Mouse (Mus musculus) stomach, embryonic 15.5 days (tissue): ENCODE measurements around the gene Fate1. TPM values are rescaled to one million over a fixed set of nuclear protein-coding genes. Genes with fewer than 3 reads are reported as not detected.
"Not testable (repeated sequence)": the region's sequence is repeated elsewhere in the genome, so short reads cannot be mapped to it uniquely, and the experiment has no call there.

Experiments used
- ATAC-seq: fragments of 200-750 bp; cut with Nextera tagmentation; 2 replicates; pipeline ENCODE4 v1.8.0; 2017; ENCODE audit warnings: low read depth, moderate number of reproducible peaks, moderate TSS enrichment; ENCODE audit not compliant: insufficient read depth, low FRiP score
- H3K27ac ChIP-seq: fragments of 300-500 bp; sonication (generic); 2 replicates; pipeline ENCODE4 v1.5.1; 2015; ENCODE audit warnings: mild to moderate bottlenecking, inconsistent platforms
- H3K27me3 ChIP-seq: fragments of 300-500 bp; sonication (generic); replicated peaks from 2 replicates; pipeline ENCODE4 v1.6.1; 2015; ENCODE audit warnings: inconsistent platforms
- H3K36me3 ChIP-seq: fragments of 300-500 bp; sonication (generic); 2 replicates; pipeline ENCODE4 v1.6.1; 2015; ENCODE audit warnings: inconsistent platforms
- H3K4me1 ChIP-seq: fragments of 300-500 bp; sonication (generic); 2 replicates; pipeline ENCODE4 v1.6.1; 2015; ENCODE audit warnings: inconsistent platforms
- H3K4me2 ChIP-seq: fragments of 300-500 bp; sonication (generic); 2 replicates; pipeline ENCODE4 v1.6.1; 2015; ENCODE audit warnings: mild to moderate bottlenecking, inconsistent platforms
- H3K4me3 ChIP-seq: fragments of 300-500 bp; sonication (generic); replicated peaks from 2 replicates; pipeline ENCODE4 v1.5.1; 2015; ENCODE audit warnings: inconsistent platforms
- H3K9ac ChIP-seq: fragments of 300-500 bp; sonication (generic); 2 replicates; pipeline ENCODE4 v1.6.1; 2015; ENCODE audit warnings: inconsistent platforms
- H3K9me3 ChIP-seq: fragments of 300-500 bp; sonication (generic); 2 replicates; pipeline ENCODE4 v1.6.1; 2016; ENCODE audit warnings: inconsistent platforms
- WGBS: fragments of 180-500 bp; shearing (Covaris S2); methylation state at CpG from one replicate; pipeline ENCODE4 v1.1.7; 2015; 5-methylcytosine and 5-hydroxymethylcytosine counted together
- polyA plus RNA-seq: library from polyadenylated mRNA; unstranded; fragments of >200 nt; fragmentation: Nextera tagmentation; extraction: Ambion mirVana; gene quantifications from 2 replicates; pipeline ENCODE4 v1.2.1, GENCODE M21; 2015

The Fate1 gene
- 0.15 and 0.17 TPM in 2 replicates for polyA plus RNA-seq

DNA sequence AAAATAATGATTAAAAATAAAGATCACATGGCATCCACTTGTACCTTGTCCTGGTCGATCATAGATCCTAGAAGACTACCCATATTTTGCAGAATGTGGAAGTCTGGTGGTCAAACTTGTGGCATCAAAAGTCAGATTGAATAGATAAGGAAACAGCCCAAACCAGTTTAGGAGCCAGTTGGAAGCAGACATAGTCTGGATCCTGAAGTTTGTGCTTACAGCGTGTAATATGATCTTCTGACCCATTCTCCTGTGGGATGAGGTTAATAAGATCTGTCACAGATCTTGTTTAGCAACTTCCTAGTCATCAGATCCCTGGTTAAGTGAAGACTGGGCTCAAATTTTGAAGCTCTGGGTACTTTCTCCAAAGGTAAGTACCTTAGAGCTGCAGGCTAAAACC lies at the start of gene Fate1:
TSS of gene Fate1 (plus strand) at position 301 of the 400 bp plus-strand sequence.
- 77% methylated on average over 2 of the region's 2 CpGs for WGBS
- no peak for ATAC-seq
- no peaks in the 10 kb centered on the region for H3K27me3 ChIP-seq
- no peak within 1 kb of the TSS for H3K27ac ChIP-seq
- H3K4me3 ChIP-seq = no peak within 1 kb of the TSS
- no peaks in the 10 kb centered on the region for H3K9me3 ChIP-seq
- H3K9ac ChIP-seq = no peak within 1 kb of the TSS
- no peaks in the 10 kb centered on the region for H3K36me3 ChIP-seq
- no peak within 1 kb of the TSS for H3K4me2 ChIP-seq
- no peaks in the 10 kb centered on the region for H3K4me1 ChIP-seq

DNA sequence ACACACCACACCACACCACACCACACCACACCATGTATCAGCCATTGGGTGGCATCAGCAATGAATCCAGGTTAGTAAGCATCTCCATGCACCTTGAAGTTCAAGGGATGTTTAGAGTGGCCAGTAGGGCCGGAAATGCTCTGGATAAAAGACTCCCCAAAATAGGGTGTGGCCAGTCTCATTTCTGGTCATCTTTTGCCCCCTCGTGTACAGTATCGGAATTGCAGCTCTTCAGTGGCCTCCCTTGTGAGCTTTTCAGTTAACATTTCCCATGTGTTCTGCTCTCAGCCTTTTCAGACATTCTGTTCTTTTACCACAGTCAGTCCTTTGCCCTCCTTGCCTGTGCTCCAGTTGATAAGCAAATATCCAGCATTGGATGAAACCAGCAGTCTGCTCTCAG lies 26.2 kb upstream of the Fate1 start:
- Histone ChIP-seq H3K4me3 (no peak overlapping the region), H3K27ac (no peak overlapping the region), H3K4me2 (no peak overlapping the region), H3K9ac (no peak overlapping the region), H3K27me3 (no peaks in the 10 kb centered on the region), H3K4me1 (no peaks in the 10 kb centered on the region), H3K9me3 (no peaks in the 10 kb centered on the region), H3K36me3 (no peaks in the 10 kb centered on the region)
- WGBS = 23% methylated on average over 3 of the region's 3 CpGs
- ATAC-seq = no peak

DNA sequence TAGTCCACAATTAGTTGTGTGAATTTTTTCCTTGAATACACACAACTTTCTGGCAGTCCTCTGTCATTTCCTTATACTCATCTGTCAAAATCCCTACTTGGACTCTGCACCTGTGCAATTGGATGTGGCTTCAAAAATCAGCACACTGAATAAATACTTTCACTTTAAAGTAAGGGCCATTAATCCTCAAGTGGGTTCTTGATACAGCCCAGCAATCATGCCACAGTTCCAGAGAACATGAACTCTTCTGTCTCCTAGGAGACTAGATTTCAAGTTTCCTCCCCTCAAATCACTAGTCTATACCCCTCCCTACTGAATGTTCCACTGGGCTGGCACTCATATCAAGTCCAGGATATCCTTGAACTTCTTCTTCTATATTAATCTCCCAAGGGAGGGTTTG lies 14.4 kb upstream of the Fate1 start:
- Histone ChIP-seq H3K36me3 (no peaks in the 10 kb centered on the region), H3K9ac (no peak overlapping the region), H3K27me3 (no peaks in the 10 kb centered on the region), H3K9me3 (no peaks in the 10 kb centered on the region), H3K4me2 (no peak overlapping the region), H3K27ac (no peak overlapping the region), H3K4me1 (no peaks in the 10 kb centered on the region), H3K4me3 (no peak overlapping the region)
- no peak for ATAC-seq

DNA sequence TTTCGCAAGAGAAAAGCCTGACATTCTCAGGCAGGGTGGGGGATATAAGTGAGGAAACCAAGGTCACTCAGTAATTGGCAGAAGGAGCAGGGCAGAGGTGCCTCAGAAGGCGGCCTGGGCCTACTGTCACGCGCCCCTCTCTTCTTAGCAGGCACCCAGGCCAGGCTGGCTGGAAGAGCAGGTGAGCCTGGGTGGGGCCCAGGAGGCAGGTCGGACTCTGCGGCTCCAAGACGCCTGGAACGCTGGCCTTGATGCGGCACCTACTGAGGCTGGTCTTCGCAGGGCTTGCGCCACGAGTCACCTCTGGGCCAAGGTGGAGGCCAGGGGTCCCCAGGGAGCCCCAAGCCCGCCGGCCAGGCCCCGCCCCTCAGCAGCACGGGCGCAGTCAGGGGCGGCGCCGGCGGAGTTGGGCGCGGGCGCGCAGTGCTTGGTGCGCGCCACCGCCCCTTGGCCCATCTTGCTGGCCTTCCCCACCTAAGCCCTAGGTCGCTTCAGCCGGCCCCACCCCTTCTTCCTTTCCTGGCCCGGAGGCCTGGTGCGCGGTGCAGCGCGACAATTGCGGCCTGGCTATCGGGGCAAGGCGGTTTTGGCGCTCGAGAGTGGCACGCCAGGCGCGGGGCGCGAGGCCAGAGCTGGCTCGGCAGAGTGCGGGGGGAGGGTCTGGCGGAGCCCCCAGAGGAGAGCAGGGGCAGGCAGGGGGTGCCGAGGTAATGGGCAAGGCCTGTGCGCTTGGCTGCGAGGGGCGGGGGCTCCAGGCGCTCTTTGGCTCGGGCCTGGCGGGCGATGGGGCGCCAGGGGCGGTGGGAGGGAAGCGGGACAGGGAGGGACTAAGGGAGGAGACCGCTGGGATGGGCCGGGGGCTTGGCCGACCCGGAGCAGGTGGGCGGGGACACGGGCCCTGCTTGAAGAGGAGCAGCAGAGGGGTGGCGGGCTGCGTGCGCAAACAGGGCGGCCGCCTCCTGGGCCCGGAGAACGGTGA lies 10.4 kb upstream of the Fate1 start, which contains the start of gene Prrg3:
TSS of gene Prrg3 (plus strand) at position 552 of the 979 bp plus-strand sequence.
- Histone ChIP-seq H3K9ac (peak within 1 kb of the TSS; percentile 48; the same call in 1 of the 2 replicates), H3K27me3 (no peaks in the 10 kb centered on the region), H3K27ac (no peak within 1 kb of the TSS), H3K9me3 (no peaks in the 10 kb centered on the region), H3K4me1 (no peaks in the 10 kb centered on the region), H3K4me3 (peak within 1 kb of the TSS; percentile 50), H3K36me3 (no peaks in the 10 kb centered on the region), H3K4me2 (peak within 1 kb of the TSS; percentile 69)
- ATAC-seq = peak; percentile 87
- WGBS = 23% methylated on average over 51 of the region's 72 CpGs

DNA sequence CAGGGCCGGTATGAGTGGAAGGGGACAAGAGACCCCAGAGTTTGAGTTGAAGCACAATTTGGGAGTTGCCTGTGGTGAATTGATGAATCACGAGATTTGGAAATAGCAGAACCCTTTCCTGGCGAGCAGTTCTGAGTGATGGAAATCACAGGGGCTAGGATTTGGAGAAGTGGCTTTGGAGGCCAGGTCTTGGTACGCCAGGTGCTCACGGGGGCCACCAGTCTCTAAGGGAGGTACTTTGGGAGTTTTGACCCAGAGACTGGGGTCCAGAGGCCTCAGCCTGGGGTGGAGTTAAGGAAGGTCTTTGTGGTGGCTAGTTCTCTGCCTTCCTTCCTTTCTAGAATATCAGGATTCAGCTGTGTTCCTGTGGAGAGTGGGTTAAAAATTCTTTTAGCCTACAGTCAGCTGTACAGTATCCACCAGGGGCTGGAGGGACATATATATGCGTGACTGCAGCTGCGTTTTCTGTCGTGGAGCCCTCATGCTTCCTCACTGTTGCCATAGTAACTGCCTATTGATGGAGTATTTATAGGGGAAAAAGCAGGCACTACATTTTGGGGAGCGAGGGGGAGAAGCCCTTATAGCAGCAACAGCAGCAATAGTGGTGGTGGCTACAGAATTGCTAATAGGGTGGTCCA lies 9.4 kb upstream of the Fate1 start:
- H3K36me3 ChIP-seq = no peaks in the 10 kb centered on the region
- no peak overlapping the region for H3K27ac ChIP-seq
- H3K9ac ChIP-seq = no peak overlapping the region
- H3K9me3 ChIP-seq = no peaks in the 10 kb centered on the region
- H3K4me1 ChIP-seq = no peaks in the 10 kb centered on the region
- no peak for ATAC-seq
- peak overlapping the region; percentile 69 for H3K4me2 ChIP-seq
- WGBS = 38% methylated on average over 9 of the region's 9 CpGs
- H3K4me3 ChIP-seq = peak overlapping the region; percentile 50
- no peaks in the 10 kb centered on the region for H3K27me3 ChIP-seq

DNA sequence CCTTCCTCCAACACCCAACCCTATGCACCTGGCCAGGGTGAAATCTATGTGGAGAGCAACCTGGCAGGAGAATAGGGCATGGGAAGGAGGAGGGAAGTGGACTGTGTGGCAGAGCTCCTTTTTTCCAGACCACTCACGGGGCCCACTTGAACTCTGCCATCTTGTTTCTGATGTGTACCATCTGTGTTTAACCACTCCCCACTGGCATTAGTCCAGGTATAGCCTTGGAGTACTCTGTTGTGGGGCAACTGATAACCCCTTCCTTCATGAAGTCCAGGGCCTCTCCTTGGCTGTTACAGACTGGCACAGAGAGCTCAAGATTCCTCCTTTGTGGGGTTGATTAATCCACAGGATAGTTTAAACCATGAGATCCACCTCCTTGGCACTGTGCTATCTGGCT lies 4.6 kb upstream of the Fate1 start:
- Histone ChIP-seq H3K4me3 (no peak overlapping the region), H3K36me3 (no peaks in the 10 kb centered on the region), H3K27ac (no peak overlapping the region), H3K27me3 (no peaks in the 10 kb centered on the region), H3K9ac (no peak overlapping the region), H3K4me2 (no peak overlapping the region), H3K4me1 (no peaks in the 10 kb centered on the region), H3K9me3 (no peaks in the 10 kb centered on the region)
- 56% methylated on average over 1 of the region's 1 CpGs for WGBS
- ATAC-seq = no peak

DNA sequence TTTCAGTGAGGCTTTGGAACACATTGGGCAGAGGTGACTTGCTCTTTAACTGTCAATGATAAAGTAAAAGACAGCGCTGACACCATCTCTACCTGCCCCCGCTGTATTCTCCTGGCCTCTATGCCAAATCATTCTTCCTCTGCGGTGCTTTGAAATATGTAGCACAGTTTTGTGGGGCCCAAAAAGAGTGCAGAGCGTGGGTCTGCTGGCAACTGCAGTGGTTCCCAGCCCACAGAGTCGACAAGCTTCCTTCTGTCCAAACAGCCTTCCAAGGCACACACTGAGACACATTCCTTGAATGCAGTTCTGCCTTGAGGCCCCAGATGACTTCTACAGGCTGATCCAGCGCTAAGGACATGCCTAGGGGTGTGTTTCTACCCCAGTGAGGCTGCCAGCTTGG lies 4.0 kb upstream of the Fate1 start:
- Histone ChIP-seq H3K27me3 (no peaks in the 10 kb centered on the region), H3K36me3 (no peaks in the 10 kb centered on the region), H3K4me3 (no peak overlapping the region), H3K27ac (no peak overlapping the region), H3K4me1 (no peaks in the 10 kb centered on the region), H3K9ac (no peak overlapping the region), H3K4me2 (no peak overlapping the region), H3K9me3 (no peaks in the 10 kb centered on the region)
- WGBS = 78% methylated on average over 6 of the region's 6 CpGs
- ATAC-seq = no peak

DNA sequence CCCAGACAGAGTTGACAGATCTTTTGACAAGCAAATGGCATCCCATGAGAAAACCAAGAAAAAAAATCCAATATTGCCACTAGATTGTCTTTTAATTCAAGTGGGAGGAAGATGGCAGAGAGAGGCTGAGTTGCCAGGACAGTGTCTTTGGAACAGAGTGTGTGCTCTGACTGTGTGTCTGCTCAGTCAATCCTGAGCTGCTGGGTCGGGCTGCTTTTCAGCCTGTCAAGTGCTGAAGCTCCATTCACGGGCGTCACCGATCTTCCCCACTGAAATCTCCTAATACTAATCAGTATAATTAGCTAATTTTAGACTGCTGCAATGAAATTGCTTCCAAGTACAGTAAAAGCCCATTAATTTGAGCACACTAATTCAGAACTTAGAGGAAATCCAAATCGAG lies 1.5 kb upstream of the Fate1 start:
- no peak for ATAC-seq

DNA sequence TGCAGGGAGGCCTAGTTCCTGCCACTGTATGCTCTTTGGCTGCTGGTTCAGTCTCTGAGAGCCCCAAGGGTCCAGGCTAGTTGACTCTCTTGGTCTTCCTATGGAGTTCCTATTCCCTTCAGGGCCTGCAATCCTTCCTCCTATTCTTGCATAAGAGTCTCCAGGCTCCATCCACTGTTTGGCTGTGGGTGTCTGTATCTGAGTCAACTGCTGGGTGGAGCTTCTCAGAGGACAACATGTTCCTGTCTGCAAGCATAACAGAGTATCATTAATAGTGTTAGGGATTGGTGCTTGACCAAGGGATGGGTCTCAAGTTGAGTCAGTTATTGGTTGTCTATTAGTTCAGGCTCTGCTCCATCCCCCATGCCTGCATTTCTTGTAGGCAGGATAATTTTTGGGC lies 4.9 kb downstream of the Fate1 start:
- not testable (repeated sequence) for H3K4me3 ChIP-seq, H3K36me3 ChIP-seq, H3K9me3 ChIP-seq, H3K27ac ChIP-seq, ATAC-seq, H3K27me3 ChIP-seq, H3K9ac ChIP-seq, H3K4me2 ChIP-seq, H3K4me1 ChIP-seq

More for the DNA sequence above, 1.5 kb upstream of the Fate1 start:
- Histone ChIP-seq H3K36me3 (no peaks in the 10 kb centered on the region), H3K27me3 (no peaks in the 10 kb centered on the region), H3K4me1 (no peaks in the 10 kb centered on the region), H3K9me3 (no peaks in the 10 kb centered on the region), H3K4me3 (no peak overlapping the region), H3K4me2 (no peak overlapping the region), H3K9ac (no peak overlapping the region), H3K27ac (no peak overlapping the region)
- WGBS = 69% methylated on average over 5 of the region's 5 CpGs

DNA sequence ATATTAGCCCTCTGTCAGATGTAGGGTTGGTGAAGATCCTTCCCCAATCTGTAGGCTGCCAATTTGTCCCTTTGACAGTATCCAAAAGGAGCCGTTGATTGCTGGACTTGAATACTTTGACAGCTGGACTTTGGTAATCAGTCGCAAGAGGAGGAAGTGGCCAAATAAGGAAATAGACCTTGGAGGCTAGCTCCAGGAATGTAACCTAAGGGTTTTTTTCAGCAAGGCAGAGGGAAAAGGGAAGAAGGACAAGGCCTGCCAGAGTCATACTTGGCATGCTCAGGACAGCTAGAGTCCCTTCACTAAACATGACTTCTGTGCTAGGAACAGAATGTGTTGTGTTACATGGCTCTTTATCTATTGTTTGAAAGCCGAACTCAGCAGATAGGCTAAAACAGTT lies 7.7 kb downstream of the Fate1 start:
- Histone ChIP-seq H3K4me3 (no peak overlapping the region), H3K27ac (no peak overlapping the region), H3K36me3 (no peaks in the 10 kb centered on the region), H3K4me2 (no peak overlapping the region), H3K9me3 (no peaks in the 10 kb centered on the region), H3K4me1 (no peaks in the 10 kb centered on the region), H3K9ac (no peak overlapping the region), H3K27me3 (no peaks in the 10 kb centered on the region)
- ATAC-seq = no peak
- 58% methylated on average over 3 of the region's 3 CpGs for WGBS

DNA sequence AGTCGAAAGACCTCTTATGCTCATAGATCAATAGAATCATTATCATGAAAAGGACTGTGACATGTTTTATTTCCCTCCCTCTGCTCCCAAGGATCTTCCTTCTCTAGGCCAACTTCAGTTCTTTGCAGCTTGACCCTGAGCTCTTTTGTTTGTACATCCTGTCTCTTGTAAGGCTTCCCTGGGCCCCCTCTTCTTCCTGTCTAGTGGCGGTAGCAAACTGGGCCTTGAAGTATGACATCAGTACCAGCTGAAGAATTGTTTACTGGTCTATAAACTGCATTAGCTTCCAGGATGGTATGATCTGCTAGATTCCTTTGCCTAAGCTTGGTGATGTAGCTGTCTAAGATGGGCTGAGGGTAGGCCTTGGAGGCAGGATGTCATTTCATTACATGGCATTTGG lies 8.5 kb downstream of the Fate1 start:
- H3K36me3 ChIP-seq = no peaks in the 10 kb centered on the region
- WGBS = 68% methylated on average over 2 of the region's 2 CpGs

DNA sequence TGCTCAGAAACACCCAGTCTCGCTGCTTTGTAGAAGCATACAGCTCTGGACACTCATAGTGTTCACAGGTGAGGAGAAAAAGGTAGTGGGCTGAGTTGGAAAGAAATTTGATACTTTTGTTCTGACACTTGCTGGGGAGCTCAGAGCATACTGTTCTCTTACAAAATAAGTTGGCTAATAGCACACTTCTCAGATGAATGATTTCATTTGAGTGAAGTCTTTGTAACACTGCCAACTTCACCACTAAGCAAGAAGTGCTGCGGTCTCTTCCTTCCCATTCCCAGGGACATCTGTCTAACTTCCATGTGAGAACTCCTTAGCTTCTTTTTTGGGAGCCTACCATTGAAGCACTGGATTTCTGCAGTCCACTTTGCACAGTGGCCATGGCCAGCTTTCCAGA lies 10.4 kb downstream of the Fate1 start:
- no peaks in the 10 kb centered on the region for H3K9me3 ChIP-seq
- no peak overlapping the region for H3K4me2 ChIP-seq
- no peaks in the 10 kb centered on the region for H3K27me3 ChIP-seq
- no peak overlapping the region for H3K9ac ChIP-seq
- H3K4me3 ChIP-seq = no peak overlapping the region
- 63% methylated on average over 2 of the region's 2 CpGs for WGBS
- ATAC-seq = no peak
- no peaks in the 10 kb centered on the region for H3K36me3 ChIP-seq
- H3K27ac ChIP-seq = no peak overlapping the region
- H3K4me1 ChIP-seq = no peaks in the 10 kb centered on the region

More for the DNA sequence above, 8.5 kb downstream of the Fate1 start:
- no peak overlapping the region for H3K9ac ChIP-seq
- no peak overlapping the region for H3K4me3 ChIP-seq
- no peak overlapping the region for H3K4me2 ChIP-seq
- no peaks in the 10 kb centered on the region for H3K27me3 ChIP-seq
- no peak overlapping the region for H3K27ac ChIP-seq
- H3K4me1 ChIP-seq = no peaks in the 10 kb centered on the region
- ATAC-seq = no peak
- H3K9me3 ChIP-seq = no peaks in the 10 kb centered on the region
